Mouse (Mus musculus) embryonic facial prominence, embryonic 13.5 days (tissue): ENCODE measurements at regions not wholly inside any gene's neighbourhood (a gene's known extent, or its start where the extent isn't known, plus 50 kb on each side); places are given as distances from the start of the nearest gene placed in this dataset.

ENCODE experiments used
- ATAC-seq: fragments of 200-750 bp; cut with Nextera tagmentation; 2 replicates; pipeline ENCODE4 v1.8.0; 2017; ENCODE audit warnings: low read depth; ENCODE audit not compliant: insufficient number of reproducible peaks, insufficient read depth, low FRiP score, low TSS enrichment
- H3K27ac ChIP-seq: fragments of 300-500 bp; sonication (generic); 2 replicates; pipeline ENCODE4 v1.5.1; 2015; ENCODE audit warnings: moderate library complexity, mild to moderate bottlenecking, inconsistent platforms
- H3K27me3 ChIP-seq: fragments of 300-500 bp; sonication (generic); 2 replicates; pipeline ENCODE4 v1.6.1; 2015; ENCODE audit warnings: mild to moderate bottlenecking, inconsistent platforms
- H3K36me3 ChIP-seq: fragments of 300-500 bp; sonication (generic); 2 replicates; pipeline ENCODE4 v1.6.1; 2015; ENCODE audit warnings: mild to moderate bottlenecking, inconsistent platforms
- H3K4me1 ChIP-seq: fragments of 300-500 bp; sonication (generic); 2 replicates; pipeline ENCODE4 v1.6.1; 2015; ENCODE audit warnings: inconsistent platforms
- H3K4me2 ChIP-seq: fragments of 300-500 bp; sonication (generic); 2 replicates; pipeline ENCODE4 v1.6.1; 2015; ENCODE audit warnings: moderate library complexity, mild to moderate bottlenecking, inconsistent platforms
- H3K4me3 ChIP-seq: fragments of 300-500 bp; sonication (generic); 2 replicates; pipeline ENCODE4 v1.5.1; 2015; ENCODE audit warnings: mild to moderate bottlenecking, inconsistent platforms
- H3K9ac ChIP-seq: fragments of 300-500 bp; sonication (generic); 2 replicates; pipeline ENCODE4 v1.6.1; 2015; ENCODE audit warnings: mild to moderate bottlenecking, inconsistent platforms
- H3K9me3 ChIP-seq: fragments of 300-500 bp; sonication (generic); 2 replicates; pipeline ENCODE4 v1.6.1; 2016; ENCODE audit warnings: inconsistent platforms
- WGBS: fragments of 180-500 bp; shearing (Covaris S2); methylation state at CpG from one replicate; pipeline ENCODE4 v1.1.7; 2015; ENCODE audit warnings: mixed read lengths; 5-methylcytosine and 5-hydroxymethylcytosine counted together

DNA sequence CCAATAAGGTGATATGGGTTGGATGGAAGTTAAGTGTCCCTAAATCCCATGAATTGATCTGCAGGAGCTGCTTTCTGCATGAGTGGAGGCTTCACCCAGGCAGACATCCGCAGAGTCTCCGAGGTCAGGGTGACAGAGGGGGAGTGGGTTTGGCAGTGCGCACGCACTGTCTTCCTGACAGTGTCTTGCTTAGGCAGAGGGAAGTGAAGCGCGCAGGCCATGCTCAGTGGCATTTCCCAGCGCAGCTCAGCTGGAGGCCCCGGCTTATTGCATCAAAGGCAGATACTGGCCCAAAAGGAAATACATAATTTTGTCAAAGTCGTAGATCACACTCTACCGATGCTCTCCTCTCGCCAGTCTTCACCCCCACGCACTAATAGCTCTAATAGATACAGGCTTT lies 252.7 kb upstream of the Dnajc24 start:
- Histone ChIP-seq H3K9me3 (no peaks in the 10 kb centered on the region), H3K27me3 (no peaks in the 10 kb centered on the region; the same call in 1 of the 2 replicates), H3K4me1 (no peaks in the 10 kb centered on the region), H3K4me3 (no peak overlapping the region), H3K27ac (no peak overlapping the region), H3K36me3 (no peaks in the 10 kb centered on the region), H3K4me2 (no peak overlapping the region), H3K9ac (no peak overlapping the region)
- no peak for ATAC-seq
- 49% methylated on average over 12 of the region's 12 CpGs for WGBS

DNA sequence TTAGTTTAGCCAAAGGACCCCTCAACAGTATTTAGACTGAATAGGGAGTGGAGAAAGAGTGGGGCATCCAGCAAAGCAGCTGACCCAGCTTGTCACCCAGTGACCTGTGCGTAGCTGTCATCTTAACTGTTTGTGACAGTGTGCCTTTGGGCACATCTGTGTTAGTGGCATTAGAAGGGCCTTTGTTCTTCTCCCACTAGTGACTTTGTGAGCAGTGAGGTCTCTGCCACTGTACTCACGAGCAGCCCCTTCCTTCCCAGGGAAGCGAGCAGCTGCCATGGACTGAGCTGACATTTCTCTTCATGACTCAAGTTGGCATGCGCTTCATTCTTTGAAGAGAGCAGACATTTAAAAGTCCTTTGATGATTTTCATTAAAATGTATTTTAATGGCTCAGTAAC lies 231.0 kb upstream of the Dnajc24 start:
- Histone ChIP-seq H3K27me3 (no peaks in the 10 kb centered on the region), H3K36me3 (no peaks in the 10 kb centered on the region), H3K4me2 (no peak overlapping the region), H3K4me3 (no peak overlapping the region), H3K27ac (no peak overlapping the region), H3K9ac (no peak overlapping the region), H3K9me3 (no peaks in the 10 kb centered on the region), H3K4me1 (no peaks in the 10 kb centered on the region)
- WGBS = 51% methylated on average over 4 of the region's 4 CpGs
- ATAC-seq = no peak

DNA sequence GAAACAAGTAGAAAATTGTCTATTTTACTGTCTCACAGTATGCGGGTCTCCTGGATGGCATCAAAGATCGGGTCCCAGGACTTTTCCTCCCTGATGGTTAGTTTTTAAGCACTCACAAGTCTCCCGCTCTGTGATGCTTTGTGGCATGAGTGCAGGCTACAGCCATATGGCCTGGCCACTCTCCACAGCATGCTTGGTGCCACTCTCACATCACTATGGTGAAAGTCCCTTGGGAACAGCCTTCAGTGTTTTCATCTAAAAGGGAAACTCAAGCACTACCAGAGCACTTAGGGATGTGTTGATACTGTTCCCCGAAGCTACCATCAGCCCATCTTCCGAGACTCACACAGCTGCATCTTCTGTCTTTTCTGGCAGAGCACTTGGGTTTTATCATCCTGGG lies 227.8 kb upstream of the Dnajc24 start:
- no peaks in the 10 kb centered on the region for H3K36me3 ChIP-seq
- ATAC-seq = no peak
- no peaks in the 10 kb centered on the region for H3K27me3 ChIP-seq
- no peak overlapping the region for H3K9ac ChIP-seq
- no peaks in the 10 kb centered on the region for H3K4me1 ChIP-seq
- H3K9me3 ChIP-seq = no peaks in the 10 kb centered on the region
- no peak overlapping the region for H3K4me2 ChIP-seq
- 89% methylated on average over 5 of the region's 5 CpGs for WGBS
- H3K27ac ChIP-seq = no peak overlapping the region
- no peak overlapping the region for H3K4me3 ChIP-seq

DNA sequence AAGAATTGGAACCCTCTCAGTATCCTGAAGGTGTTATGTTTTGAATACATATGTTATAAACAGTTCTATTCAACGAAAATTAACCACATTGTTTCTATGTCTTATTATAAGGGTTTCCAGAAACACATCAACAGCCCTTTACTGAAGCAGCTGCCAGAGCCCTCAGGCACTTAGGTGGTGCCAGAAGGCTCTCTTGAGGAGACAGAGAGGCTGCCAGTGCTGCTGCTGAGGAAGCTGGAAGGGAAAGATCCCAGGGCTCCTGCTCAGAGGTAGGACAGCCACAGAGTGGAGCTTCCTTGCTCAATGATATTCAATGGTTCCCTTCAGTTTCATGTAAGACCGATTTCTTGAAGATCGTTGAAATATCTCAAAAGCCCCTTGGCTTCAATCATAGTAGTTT lies 226.7 kb upstream of the Dnajc24 start:
- Histone ChIP-seq H3K9me3 (no peaks in the 10 kb centered on the region), H3K4me3 (no peak overlapping the region), H3K4me2 (no peak overlapping the region), H3K4me1 (no peaks in the 10 kb centered on the region), H3K9ac (no peak overlapping the region), H3K36me3 (no peaks in the 10 kb centered on the region), H3K27me3 (no peaks in the 10 kb centered on the region), H3K27ac (no peak overlapping the region)
- WGBS = 78% methylated on average over 3 of the region's 3 CpGs
- ATAC-seq = no peak

DNA sequence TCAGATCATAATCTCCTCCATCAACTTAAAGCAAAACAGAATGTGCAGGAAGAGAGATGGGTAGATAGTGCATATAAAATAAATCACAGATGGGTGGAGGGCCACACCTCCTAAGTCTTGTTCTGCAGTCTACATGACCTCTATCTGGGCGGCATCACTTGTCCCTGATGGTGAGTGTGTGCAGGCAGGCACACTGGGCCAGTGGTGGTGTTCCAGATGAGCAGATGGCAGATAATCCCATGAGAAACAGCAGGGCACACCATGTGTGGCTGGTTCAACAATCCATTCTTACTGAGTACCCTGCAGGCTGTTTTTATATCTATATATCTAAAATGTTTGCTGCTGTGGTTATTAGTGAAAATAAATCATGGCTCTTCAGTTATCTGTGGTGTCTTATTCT lies 224.9 kb upstream of the Dnajc24 start:
- H3K9me3 ChIP-seq = no peaks in the 10 kb centered on the region
- no peak overlapping the region for H3K27ac ChIP-seq
- no peaks in the 10 kb centered on the region for H3K27me3 ChIP-seq
- no peaks in the 10 kb centered on the region for H3K36me3 ChIP-seq
- H3K4me3 ChIP-seq = no peak overlapping the region
- no peak for ATAC-seq
- H3K4me1 ChIP-seq = no peaks in the 10 kb centered on the region
- 46% methylated on average over 1 of the region's 1 CpGs for WGBS
- H3K9ac ChIP-seq = no peak overlapping the region
- no peak overlapping the region for H3K4me2 ChIP-seq

DNA sequence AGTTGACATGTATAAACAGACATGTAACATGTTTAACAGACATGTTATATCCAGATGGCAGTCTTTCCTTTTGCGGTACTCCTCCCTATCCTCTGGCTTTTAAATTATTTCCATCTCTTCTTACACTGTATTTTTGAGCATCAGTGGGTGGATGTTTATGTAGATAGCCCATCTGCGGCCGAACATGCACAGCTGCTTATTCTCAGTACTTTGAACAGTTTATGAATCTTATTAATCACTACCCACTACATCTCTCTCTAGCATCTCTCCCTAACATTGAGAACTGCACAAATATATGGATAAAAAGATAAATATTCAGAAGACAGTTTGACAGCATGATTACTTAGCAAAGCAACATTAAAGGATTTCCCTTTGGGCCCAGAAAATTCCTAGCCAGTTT lies 212.8 kb upstream of the Dnajc24 start:
- Histone ChIP-seq H3K27ac (no peak overlapping the region), H3K4me2 (no peak overlapping the region), H3K9ac (no peak overlapping the region), H3K4me3 (no peak overlapping the region), H3K4me1 (0 out of 2 replicates have a peak, but pooled peaks cover 5% of the 10 kb centered on the region), H3K36me3 (no peaks in the 10 kb centered on the region), H3K27me3 (no peaks in the 10 kb centered on the region), H3K9me3 (no peaks in the 10 kb centered on the region)
- no peak for ATAC-seq
- 64% methylated on average over 3 of the region's 3 CpGs for WGBS

DNA sequence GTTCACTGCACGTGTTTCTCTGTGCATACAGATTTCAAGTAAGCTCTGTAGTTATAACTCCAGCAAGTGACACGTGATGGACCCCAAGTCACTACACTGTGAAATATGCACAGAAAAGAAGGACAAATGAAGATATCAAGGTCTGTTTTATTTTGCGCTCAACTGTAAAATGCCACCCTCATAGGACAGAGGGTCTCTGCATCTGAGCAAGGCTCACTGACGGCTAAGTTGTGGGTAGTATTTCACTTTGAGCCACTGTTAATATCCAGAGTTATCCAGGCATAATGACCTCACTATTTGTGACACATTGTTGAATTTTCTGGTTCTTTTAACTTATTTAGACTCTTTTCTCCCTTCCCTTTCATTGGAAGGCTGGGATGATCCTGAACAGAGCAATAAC lies 210.4 kb upstream of the Dnajc24 start:
- H3K4me2 ChIP-seq = no peak overlapping the region
- 0 out of 2 replicates have a peak, but pooled peaks cover 5% of the 10 kb centered on the region for H3K4me1 ChIP-seq
- no peak overlapping the region for H3K27ac ChIP-seq
- no peak for ATAC-seq
- H3K36me3 ChIP-seq = no peaks in the 10 kb centered on the region
- no peaks in the 10 kb centered on the region for H3K9me3 ChIP-seq
- H3K9ac ChIP-seq = no peak overlapping the region
- H3K27me3 ChIP-seq = no peaks in the 10 kb centered on the region
- WGBS = 72% methylated on average over 4 of the region's 4 CpGs
- H3K4me3 ChIP-seq = no peak overlapping the region

DNA sequence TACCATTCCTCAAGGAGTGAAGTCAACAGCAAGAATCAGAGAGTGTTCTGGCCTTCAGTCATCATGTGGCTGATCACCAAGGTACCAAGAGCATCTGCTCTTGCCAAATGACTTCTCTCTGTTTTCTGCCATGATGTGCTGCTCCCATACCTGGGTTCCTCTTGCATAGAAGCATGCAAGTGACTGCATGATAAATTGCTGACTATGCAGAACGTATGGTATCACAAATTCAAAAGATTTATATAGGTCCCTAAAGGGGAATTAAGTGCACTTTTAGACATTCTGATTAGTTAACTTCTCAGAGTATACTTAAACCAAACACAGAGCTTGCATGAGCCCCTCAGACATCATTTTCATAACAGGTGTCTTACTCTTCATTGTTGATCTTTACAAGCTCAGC lies 207.4 kb upstream of the Dnajc24 start:
- ATAC-seq = no peak
- no peak overlapping the region for H3K4me2 ChIP-seq
- H3K4me3 ChIP-seq = no peak overlapping the region
- 84% methylated on average over 1 of the region's 1 CpGs for WGBS
- no peak overlapping the region for H3K27ac ChIP-seq
- no peaks in the 10 kb centered on the region for H3K9me3 ChIP-seq
- no peaks in the 10 kb centered on the region for H3K27me3 ChIP-seq
- H3K9ac ChIP-seq = no peak overlapping the region
- H3K4me1 ChIP-seq = 0 out of 2 replicates have a peak, but pooled peaks cover 3% of the 10 kb centered on the region
- no peaks in the 10 kb centered on the region for H3K36me3 ChIP-seq

DNA sequence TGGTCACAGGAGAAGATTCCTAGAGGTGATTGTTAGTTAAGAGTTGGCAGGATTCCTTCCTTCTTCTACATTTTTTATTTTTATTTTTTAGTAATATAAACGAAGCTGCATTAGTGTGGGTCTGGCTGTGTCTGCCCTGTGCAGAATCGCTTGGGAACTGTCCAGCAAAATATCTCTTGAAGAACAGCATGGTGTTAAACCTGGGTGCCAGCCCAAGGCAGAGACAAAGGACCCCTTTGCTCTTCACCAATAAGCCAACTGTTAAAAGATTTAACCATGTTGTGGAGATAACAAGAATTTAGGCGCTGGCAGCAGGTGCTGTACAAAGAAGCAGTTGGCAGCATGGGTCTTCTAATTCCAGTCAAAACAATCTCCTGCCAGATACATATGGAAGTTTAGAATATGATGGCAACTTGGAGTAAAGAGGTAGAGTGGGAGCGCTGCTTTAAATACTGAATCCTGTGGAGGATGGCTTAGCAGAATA lies 205.5 kb upstream of the Dnajc24 start:
- WGBS = 71% methylated on average over 4 of the region's 4 CpGs
- no peaks in the 10 kb centered on the region for H3K27me3 ChIP-seq

DNA sequence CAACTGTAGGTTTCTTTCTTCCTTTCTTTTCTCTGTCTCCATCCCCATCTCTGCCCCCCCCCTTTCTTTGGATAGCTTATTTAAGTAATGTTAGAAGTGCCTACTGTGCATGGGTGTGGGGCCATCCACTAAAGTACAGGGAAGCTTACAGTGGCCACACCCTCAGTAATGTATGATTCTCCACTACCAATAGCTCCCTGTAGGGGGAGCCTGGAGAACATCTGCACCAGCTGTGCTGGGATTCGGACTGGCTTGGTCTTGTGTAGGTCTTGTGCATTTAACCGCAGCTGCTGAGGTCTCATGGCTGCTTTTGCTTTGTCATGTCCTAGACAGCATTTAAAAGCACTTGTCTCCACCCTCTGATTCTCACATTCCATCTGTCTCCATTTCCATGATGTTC lies 196.8 kb upstream of the Dnajc24 start:
- 90% methylated on average over 2 of the region's 2 CpGs for WGBS
- no peak overlapping the region for H3K4me3 ChIP-seq
- no peak overlapping the region for H3K4me2 ChIP-seq
- no peak for ATAC-seq
- H3K9ac ChIP-seq = no peak overlapping the region
- H3K27me3 ChIP-seq = peaks cover 9% of the 10 kb centered on the region
- H3K36me3 ChIP-seq = no peaks in the 10 kb centered on the region
- H3K4me1 ChIP-seq = no peaks in the 10 kb centered on the region
- H3K9me3 ChIP-seq = peaks cover 7% of the 10 kb centered on the region; the same call in 1 of the 2 replicates
- no peak overlapping the region for H3K27ac ChIP-seq

More for the DNA sequence above, 205.5 kb upstream of the Dnajc24 start:
- H3K9ac ChIP-seq = no peak overlapping the region
- no peak overlapping the region for H3K27ac ChIP-seq
- no peaks in the 10 kb centered on the region for H3K9me3 ChIP-seq
- ATAC-seq = no peak
- no peak overlapping the region for H3K4me2 ChIP-seq
- no peak overlapping the region for H3K4me3 ChIP-seq
- H3K36me3 ChIP-seq = no peaks in the 10 kb centered on the region
- no peaks in the 10 kb centered on the region for H3K4me1 ChIP-seq

DNA sequence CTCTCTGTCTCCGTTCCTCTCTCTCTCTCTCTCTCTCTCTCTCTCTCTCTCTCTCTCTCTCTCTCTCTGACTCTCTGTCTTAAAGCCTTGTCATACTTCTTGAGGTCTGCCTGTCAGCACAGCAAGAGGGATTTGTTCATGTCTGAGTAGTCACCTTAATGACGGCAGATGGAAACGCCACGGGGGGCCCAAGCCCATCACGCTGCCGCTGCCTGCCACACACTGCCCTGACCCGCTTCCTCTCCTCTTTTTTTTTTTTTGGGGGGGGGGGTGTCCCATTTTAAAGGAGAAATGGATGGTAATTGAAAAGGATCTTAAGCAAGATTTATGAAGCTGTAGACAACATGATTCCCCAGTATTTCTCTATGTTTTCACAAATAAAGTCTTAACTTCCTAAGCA lies 191.8 kb upstream of the Dnajc24 start:
- no peak overlapping the region for H3K4me3 ChIP-seq

DNA sequence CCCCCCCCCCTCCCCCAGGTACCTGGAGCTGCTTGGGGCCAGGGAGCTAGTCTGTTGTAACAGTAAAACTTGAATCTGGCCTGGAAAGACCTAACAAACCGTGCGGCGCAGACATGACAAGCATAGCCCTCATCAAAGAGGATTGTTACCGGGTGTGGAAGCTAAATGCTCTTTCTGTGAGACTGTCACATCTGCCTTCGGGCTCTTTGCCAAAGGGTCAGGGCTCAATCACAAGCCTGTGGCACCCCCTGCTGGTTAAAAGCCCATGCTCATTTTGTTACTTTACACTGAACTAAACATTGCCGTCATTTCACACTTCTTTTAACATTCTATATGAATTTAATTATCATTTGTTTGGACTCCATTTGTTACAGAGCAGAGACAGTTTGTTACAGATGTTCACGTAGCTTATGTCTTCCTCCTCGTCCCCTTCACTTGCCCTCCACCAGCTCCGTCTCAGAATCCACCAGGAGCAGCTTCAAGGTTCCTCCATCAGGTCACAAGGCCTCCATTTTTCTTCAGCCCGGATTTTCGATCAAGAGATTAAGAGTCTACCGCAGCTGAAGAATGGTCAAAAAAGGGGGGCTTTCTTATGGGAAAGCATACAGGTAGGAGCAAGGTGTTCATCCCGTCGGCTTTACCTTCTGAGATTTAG lies 191.1 kb upstream of the Dnajc24 start:
- Histone ChIP-seq H3K4me3 (peak overlapping the region; percentile 34), H3K4me1 (peaks cover 4% of the 10 kb centered on the region; the same call in 1 of the 2 replicates), H3K27me3 (peaks cover 56% of the 10 kb centered on the region), H3K9ac (peak overlapping the region; percentile 16; the same call in 1 of the 2 replicates), H3K27ac (no peak overlapping the region), H3K36me3 (no peaks in the 10 kb centered on the region), H3K9me3 (no peaks in the 10 kb centered on the region), H3K4me2 (peak overlapping the region; percentile 60)
- peak; percentile 72; the same call in 1 of the 2 replicates for ATAC-seq
- 9% methylated on average over 14 of the region's 14 CpGs for WGBS

More for the DNA sequence above, 191.8 kb upstream of the Dnajc24 start:
- no peaks in the 10 kb centered on the region for H3K36me3 ChIP-seq
- no peak for ATAC-seq
- H3K4me1 ChIP-seq = peaks cover 4% of the 10 kb centered on the region; the same call in 1 of the 2 replicates
- H3K4me2 ChIP-seq = peak overlapping the region; percentile 60
- H3K27ac ChIP-seq = no peak overlapping the region
- peaks cover 50% of the 10 kb centered on the region for H3K27me3 ChIP-seq
- 10% methylated on average over 7 of the region's 7 CpGs for WGBS
- peaks cover 2% of the 10 kb centered on the region; the same call in 1 of the 2 replicates for H3K9me3 ChIP-seq
- H3K9ac ChIP-seq = no peak overlapping the region
